Mouse (Mus musculus) hindbrain, postnatal 0 days (tissue): ENCODE results near the gene Fgfr2. TPM values are rescaled to one million over a fixed set of nuclear protein-coding genes. Genes with fewer than 3 reads are reported as not detected.

ENCODE experiments used
- ATAC-seq: fragments of 200-750 bp; cut with Nextera tagmentation; 2 replicates; pipeline ENCODE4 v1.8.0; 2017; ENCODE audit warnings: mild to moderate bottlenecking, moderate TSS enrichment, moderate library complexity
- DNase-seq: peaks from one replicate; pipeline ENCODE4 v3.0.0-alpha.2; 2015; ENCODE audit warnings: low spot score
- H3K27ac ChIP-seq: fragments of 300-500 bp; sonication (generic); 2 replicates; pipeline ENCODE4 v1.5.1; 2014; ENCODE audit warnings: mild to moderate bottlenecking
- H3K27me3 ChIP-seq: fragments of 300-500 bp; sonication (generic); 2 replicates; pipeline ENCODE4 v1.6.1; 2014; ENCODE audit warnings: low read length, mixed read lengths; ENCODE audit not compliant: insufficient read depth
- H3K36me3 ChIP-seq: fragments of 300-500 bp; sonication (generic); 2 replicates; pipeline ENCODE4 v1.6.1; 2014; ENCODE audit warnings: low read length, mixed read lengths; ENCODE audit not compliant: insufficient read depth
- H3K4me1 ChIP-seq: fragments of 300-500 bp; sonication (generic); 2 replicates; pipeline ENCODE4 v1.6.1; 2014; ENCODE audit warnings: antibody characterized with exemption, low read length, mixed read lengths; ENCODE audit not compliant: insufficient read depth
- H3K4me2 ChIP-seq: fragments of 300-500 bp; sonication (generic); 2 replicates; pipeline ENCODE4 v1.6.1; 2014; ENCODE audit warnings: low read depth, mild to moderate bottlenecking, low read length, moderate library complexity, mixed read lengths
- H3K4me3 ChIP-seq: fragments of 300-500 bp; sonication (generic); 2 replicates; pipeline ENCODE4 v1.5.1; 2014; ENCODE audit warnings: low read length
- H3K9ac ChIP-seq: fragments of 300-500 bp; sonication (generic); replicated peaks from 2 replicates; pipeline ENCODE4 v1.6.1; 2014; ENCODE audit warnings: mild to moderate bottlenecking, low read length, moderate library complexity, mixed read lengths
- H3K9me3 ChIP-seq: fragments of 300-500 bp; sonication (generic); 2 replicates; pipeline ENCODE4 v1.6.1; 2016; ENCODE audit warnings: low read length, mixed read lengths
- CTCF ChIP-seq: IDR thresholded peaks from 2 replicates; pipeline ENCODE4 v1.5.1; 2016; ENCODE audit warnings: antibody characterized with exemption, control low read depth, low read depth
- WGBS: fragments of 180-500 bp; shearing (Covaris S2); extraction: QIAGEN DNeasy Blood & Tissue Kit; methylation state at CpG from one replicate; pipeline ENCODE4 v1.1.7; 2014; 5-methylcytosine and 5-hydroxymethylcytosine counted together
- polyA plus RNA-seq: library from polyadenylated mRNA; unstranded; fragments of >200 nt; fragmentation: Nextera tagmentation; extraction: Ambion mirVana; gene quantifications from 2 replicates; pipeline ENCODE4 v1.2.1, GENCODE M21; 2015
- total RNA-seq: library from RNA; depleted of rRNA; stranded (reverse); fragments of >200 nt; gene quantifications from 2 replicates; pipeline ENCODE4 v1.2.3, GENCODE M21; 2014

Fgfr2 gene
- total and polyA plus RNA-seq, 2 experiments from 2014 or later, result 17.3 to 49.0 TPM

DNA sequence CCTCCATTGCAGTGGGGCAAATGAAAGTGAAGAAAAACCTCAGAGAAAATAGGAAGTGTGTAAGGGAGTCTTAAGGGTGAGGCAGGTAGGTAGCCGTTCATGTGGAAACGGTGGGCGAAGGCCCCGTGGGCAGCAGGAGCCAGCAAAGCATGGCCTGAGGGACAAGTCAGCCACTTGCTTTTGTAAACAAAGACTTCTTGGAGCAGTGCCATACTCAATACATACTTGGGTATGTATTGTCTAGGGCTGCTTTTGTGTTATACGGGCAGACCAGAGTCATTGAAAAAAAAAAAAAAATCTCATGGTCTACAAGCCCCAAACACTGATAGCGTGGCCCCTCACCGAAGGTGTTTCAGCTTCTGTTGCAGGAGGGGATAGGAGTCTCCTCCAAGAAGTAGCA lies 2878.6 kb downstream of the Fgfr2 start:
- 36% methylated on average over 7 of the region's 7 CpGs for WGBS
- Histone ChIP-seq H3K27me3 (no peaks in the 10 kb centered on the region), H3K9me3 (no peaks in the 10 kb centered on the region), H3K4me1 (peaks cover 5% of the 10 kb centered on the region; the same call in 1 of the 2 replicates), H3K27ac (no peak overlapping the region), H3K4me3 (no peak overlapping the region), H3K36me3 (no peaks in the 10 kb centered on the region), H3K9ac (no peak overlapping the region), H3K4me2 (no peak overlapping the region)
- ATAC-seq (no peak), DNase-seq (no peak)
- TF ChIP-seq CTCF, result no peak

DNA sequence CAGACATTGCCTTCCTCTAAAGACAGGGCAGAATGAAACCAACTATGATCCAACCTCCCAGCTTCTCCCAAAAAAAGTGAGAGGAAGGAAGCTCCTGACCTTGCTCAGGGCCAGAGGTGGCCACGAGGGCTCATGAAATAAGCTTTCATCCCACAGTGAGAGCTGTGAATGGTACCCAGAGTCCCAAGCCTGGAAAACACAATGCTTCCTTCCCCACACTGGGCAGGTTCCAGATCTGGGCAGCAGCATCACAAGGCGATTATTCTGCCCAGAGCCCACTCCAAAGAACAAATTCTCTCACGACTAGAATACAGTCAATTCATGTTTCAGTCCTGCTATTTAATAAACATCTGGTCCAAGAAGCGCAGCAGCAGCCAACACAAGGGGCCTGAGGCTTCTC lies 2879.3 kb downstream of the Fgfr2 start:
- H3K9ac ChIP-seq, result no peak overlapping the region
- 37% methylated on average over 4 of the region's 4 CpGs for WGBS
- H3K27me3 ChIP-seq, result no peaks in the 10 kb centered on the region
- no peak overlapping the region for H3K4me3 ChIP-seq
- DNase-seq (no peak), ATAC-seq (no peak)
- peaks cover 5% of the 10 kb centered on the region; the same call in 1 of the 2 replicates for H3K4me1 ChIP-seq
- no peaks in the 10 kb centered on the region for H3K36me3 ChIP-seq
- H3K9me3 ChIP-seq, result no peaks in the 10 kb centered on the region
- TF ChIP-seq CTCF, result no peak
- H3K27ac ChIP-seq, result no peak overlapping the region
- no peak overlapping the region for H3K4me2 ChIP-seq

DNA sequence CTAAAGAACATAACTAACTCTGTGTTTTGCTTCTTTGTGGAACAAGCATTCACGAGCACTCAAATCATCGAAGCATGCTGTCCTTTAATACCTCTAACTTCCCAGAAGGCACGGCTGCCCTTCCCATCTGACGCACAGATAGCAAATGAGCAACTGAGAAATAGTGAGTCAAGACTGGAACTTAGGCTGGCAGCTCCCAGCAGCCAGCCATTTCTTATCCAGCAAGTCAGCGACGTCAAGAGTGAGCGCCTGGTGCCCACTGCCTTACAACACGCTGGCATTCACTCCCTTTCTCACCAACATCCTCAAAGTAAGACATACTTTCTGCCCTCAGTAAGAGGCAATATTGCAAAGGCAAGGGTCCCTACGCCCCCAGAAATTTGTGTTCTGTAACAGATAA lies 2883.0 kb downstream of the Fgfr2 start:
- no peaks in the 10 kb centered on the region for H3K27me3 ChIP-seq

DNA sequence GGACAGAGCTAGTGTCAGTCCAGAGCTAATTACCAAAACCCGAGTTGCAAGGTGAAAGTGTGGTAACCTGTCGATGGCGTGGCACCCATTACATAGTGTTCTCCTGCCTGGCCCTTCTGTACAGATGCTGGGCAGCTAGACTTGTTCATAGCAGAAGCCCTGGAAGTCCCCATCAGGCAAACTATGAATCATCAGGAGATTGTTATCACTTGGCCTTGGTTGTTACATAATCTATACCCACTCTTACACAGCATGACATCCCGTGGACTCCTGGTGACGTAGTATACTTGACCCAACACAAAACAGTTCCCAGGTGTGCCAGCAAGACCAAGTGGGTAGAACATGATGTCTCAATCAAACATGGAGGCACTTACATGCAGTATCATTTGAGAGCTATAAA lies 2885.9 kb downstream of the Fgfr2 start:
- Histone ChIP-seq H3K4me2 (no peak overlapping the region), H3K9ac (no peak overlapping the region), H3K27ac (no peak overlapping the region), H3K4me3 (no peak overlapping the region), H3K9me3 (no peaks in the 10 kb centered on the region), H3K4me1 (no peaks in the 10 kb centered on the region), H3K36me3 (no peaks in the 10 kb centered on the region), H3K27me3 (no peaks in the 10 kb centered on the region)
- ATAC-seq, result no peak
- WGBS, result 86% methylated on average over 5 of the region's 5 CpGs
- DNase-seq, result no peak
- TF ChIP-seq CTCF, result no peak

More for the DNA sequence above, 2883.0 kb downstream of the Fgfr2 start:
- DNase-seq, result no peak
- no peak for TF ChIP-seq CTCF
- Histone ChIP-seq H3K4me2 (no peak overlapping the region), H3K36me3 (no peaks in the 10 kb centered on the region), H3K4me1 (peaks cover 5% of the 10 kb centered on the region; the same call in 1 of the 2 replicates), H3K27ac (no peak overlapping the region), H3K4me3 (no peak overlapping the region), H3K9ac (no peak overlapping the region), H3K9me3 (no peaks in the 10 kb centered on the region)
- 72% methylated on average over 9 of the region's 9 CpGs for WGBS
- no peak for ATAC-seq

DNA sequence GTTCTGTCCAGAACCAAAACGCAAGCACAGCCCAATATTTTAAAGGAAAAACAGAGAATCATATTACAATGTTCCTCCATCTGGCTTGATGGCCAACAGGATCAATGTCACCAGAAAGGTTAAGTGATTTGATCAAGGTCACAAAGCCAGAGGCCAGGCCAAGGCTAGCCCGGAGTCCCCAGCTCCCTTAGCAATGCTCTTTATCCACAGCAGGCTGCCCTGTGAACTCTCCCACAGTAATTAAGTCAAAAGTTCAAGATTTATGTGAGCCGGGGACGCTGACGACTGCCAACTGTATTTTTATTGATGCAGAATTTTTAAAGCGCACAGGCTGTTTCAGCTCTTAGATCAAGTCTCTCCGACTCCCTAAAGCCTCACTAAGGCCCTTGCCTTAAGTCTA lies 2889.4 kb downstream of the Fgfr2 start:
- Histone ChIP-seq H3K4me1 (no peaks in the 10 kb centered on the region), H3K27ac (no peak overlapping the region), H3K27me3 (no peaks in the 10 kb centered on the region), H3K4me2 (no peak overlapping the region), H3K36me3 (no peaks in the 10 kb centered on the region), H3K4me3 (no peak overlapping the region), H3K9me3 (no peaks in the 10 kb centered on the region), H3K9ac (no peak overlapping the region)
- WGBS, result 65% methylated on average over 7 of the region's 7 CpGs
- DNase-seq (no peak), ATAC-seq (no peak)
- TF ChIP-seq CTCF, result no peak

DNA sequence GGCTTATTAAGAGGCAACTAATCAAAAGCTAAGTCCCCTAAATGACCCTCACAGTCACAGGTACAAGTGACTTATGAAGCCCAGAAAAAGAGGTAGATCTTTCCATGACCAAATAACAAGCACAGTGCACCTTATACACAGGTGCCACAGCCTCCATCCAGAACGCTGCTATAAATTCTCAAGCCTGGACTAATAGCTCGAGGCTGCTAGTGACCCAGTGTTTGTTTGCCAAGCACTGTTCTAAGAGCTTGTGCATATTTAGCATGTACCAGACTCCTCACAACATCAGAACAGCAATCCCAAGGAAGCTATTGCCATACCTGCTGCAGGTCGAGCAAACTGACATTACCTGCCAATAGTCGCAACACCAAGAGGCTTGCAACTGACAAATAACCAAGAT lies 2893.1 kb downstream of the Fgfr2 start:
- WGBS, result 93% methylated on average over 4 of the region's 4 CpGs
- H3K27me3 ChIP-seq, result no peaks in the 10 kb centered on the region
- H3K4me3 ChIP-seq, result no peak overlapping the region
- H3K4me2 ChIP-seq, result no peak overlapping the region
- no peaks in the 10 kb centered on the region for H3K36me3 ChIP-seq
- H3K27ac ChIP-seq, result no peak overlapping the region
- no peak overlapping the region for H3K9ac ChIP-seq
- TF ChIP-seq CTCF, result no peak
- no peaks in the 10 kb centered on the region for H3K4me1 ChIP-seq
- no peaks in the 10 kb centered on the region for H3K9me3 ChIP-seq
- no peak for DNase-seq
- ATAC-seq, result no peak

DNA sequence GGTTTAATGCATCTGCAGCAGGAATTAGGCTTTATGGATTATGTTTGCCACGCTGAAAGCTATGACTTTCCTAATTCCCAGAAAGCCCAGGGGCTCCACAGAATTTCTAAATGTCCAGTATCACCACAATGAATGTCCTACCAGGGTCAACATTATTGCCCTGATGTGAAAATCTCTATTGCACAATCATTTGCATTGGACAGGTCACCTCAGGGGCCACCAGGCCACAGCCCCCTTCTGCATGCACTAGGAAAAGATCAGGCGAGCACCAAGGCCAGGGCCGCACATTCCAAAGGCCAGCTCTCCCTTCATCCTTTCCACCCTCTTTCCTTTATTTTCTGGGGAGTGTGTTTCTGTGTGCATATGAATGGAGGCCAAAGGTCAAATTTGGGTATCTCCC lies 2897.9 kb downstream of the Fgfr2 start:
- no peak overlapping the region for H3K4me2 ChIP-seq
- no peak overlapping the region for H3K4me3 ChIP-seq
- H3K9me3 ChIP-seq, result no peaks in the 10 kb centered on the region
- WGBS, result 77% methylated on average over 3 of the region's 3 CpGs
- no peaks in the 10 kb centered on the region for H3K36me3 ChIP-seq
- no peak for ATAC-seq
- no peak for TF ChIP-seq CTCF
- no peak overlapping the region for H3K27ac ChIP-seq
- no peak overlapping the region for H3K9ac ChIP-seq
- no peak for DNase-seq
- H3K27me3 ChIP-seq, result no peaks in the 10 kb centered on the region
- H3K4me1 ChIP-seq, result 0 out of 2 replicates have a peak, but pooled peaks cover 4% of the 10 kb centered on the region
